Mouse (Mus musculus) C2C12 (cell line): ENCODE data around the gene H2-Q7. TPM values are rescaled to one million over a fixed set of nuclear protein-coding genes. Genes with fewer than 3 reads are reported as not detected.
"Not testable (repeated sequence)": the region's sequence is repeated elsewhere in the genome, so short reads cannot be mapped to it uniquely, and the experiment has no call there.

ENCODE experiments used
- H3K27me3 ChIP-seq: one replicate; pipeline ENCODE4 v1.6.1; 2011; ENCODE audit not compliant: control insufficient read depth, insufficient read depth, insufficient read length
- H3K36me3 ChIP-seq: one replicate; pipeline ENCODE4 v1.6.1; 2011; ENCODE audit not compliant: control insufficient read depth, insufficient read depth
- H3K4me3 ChIP-seq: one replicate; pipeline ENCODE4 v1.5.1; 2011; ENCODE audit warnings: mild to moderate bottlenecking, control low read depth; ENCODE audit not compliant: poor library complexity, insufficient read depth, severe bottlenecking
- H3K79me2 ChIP-seq: one replicate; pipeline ENCODE4 v1.6.1; 2011; ENCODE audit not compliant: control insufficient read depth, insufficient read depth
- H3K79me3 ChIP-seq: one replicate; pipeline ENCODE4 v1.6.1; 2011; ENCODE audit warnings: low read depth, control low read depth
- H3ac ChIP-seq: one replicate; pipeline ENCODE3; 2011; ENCODE audit warnings: low read depth; ENCODE audit not compliant: control insufficient read depth, insufficient read length
- polyA plus RNA-seq: library from polyadenylated mRNA; unstranded; fragments of >200 nt; fragmentation: generic; extraction: Trizol; gene quantifications from one replicate; pipeline ENCODE4 v1.2.1, GENCODE M21; 2012; ENCODE audit warnings: missing spikeins

H2-Q7 gene
- polyA plus RNA-seq, 1 experiment, result 0.14 TPM

DNA sequence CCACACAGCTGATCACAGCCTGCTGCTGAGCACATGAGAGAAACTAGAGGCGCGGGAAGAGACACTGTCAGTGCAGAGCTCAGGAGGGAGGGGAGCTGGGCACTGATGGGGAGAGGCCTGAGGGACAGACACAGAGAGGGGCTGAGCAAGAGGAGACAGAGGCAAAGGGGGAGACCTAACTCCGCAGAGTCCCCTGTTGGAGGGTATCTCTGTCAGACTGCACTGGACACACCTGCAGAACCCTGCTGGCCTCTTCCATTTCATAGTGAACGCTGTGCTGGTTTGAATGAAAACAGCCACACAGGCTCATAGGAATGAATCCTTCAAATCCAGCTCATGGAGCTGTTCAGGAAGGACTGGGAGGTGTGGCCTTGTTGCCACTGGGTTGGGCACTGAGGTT is 17.6 kb upstream of the H2-Q7 start:
- not testable (repeated sequence) for H3K27me3 ChIP-seq

DNA sequence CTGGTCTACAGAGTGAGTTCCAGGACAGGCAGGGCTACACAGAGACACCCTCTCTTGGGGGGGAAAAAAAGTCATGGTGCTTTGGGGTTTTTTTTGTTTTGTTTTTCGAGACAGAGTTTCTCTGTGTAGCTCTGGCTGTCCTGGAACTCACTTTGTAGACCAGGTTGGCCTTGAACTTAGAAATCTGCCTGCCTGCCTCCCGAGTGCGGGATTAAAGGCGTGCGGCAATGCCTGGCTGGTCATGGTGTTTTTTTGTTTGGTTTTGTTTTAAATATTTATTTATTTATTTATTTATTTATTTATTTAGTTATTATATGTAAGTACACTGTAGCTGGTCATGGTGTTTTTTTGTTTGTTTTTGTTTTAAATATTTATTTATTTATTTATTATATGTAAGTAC is 16.6 kb upstream of the H2-Q7 start:
- H3K79me2 ChIP-seq, H3K36me3 ChIP-seq, H3K79me3 ChIP-seq, H3ac ChIP-seq, H3K4me3 ChIP-seq, H3K27me3 ChIP-seq: not testable (repeated sequence)

More for the DNA sequence above, 17.6 kb upstream of the H2-Q7 start:
- H3ac ChIP-seq, H3K36me3 ChIP-seq, H3K4me3 ChIP-seq, H3K79me3 ChIP-seq, H3K79me2 ChIP-seq: not testable (repeated sequence)

DNA sequence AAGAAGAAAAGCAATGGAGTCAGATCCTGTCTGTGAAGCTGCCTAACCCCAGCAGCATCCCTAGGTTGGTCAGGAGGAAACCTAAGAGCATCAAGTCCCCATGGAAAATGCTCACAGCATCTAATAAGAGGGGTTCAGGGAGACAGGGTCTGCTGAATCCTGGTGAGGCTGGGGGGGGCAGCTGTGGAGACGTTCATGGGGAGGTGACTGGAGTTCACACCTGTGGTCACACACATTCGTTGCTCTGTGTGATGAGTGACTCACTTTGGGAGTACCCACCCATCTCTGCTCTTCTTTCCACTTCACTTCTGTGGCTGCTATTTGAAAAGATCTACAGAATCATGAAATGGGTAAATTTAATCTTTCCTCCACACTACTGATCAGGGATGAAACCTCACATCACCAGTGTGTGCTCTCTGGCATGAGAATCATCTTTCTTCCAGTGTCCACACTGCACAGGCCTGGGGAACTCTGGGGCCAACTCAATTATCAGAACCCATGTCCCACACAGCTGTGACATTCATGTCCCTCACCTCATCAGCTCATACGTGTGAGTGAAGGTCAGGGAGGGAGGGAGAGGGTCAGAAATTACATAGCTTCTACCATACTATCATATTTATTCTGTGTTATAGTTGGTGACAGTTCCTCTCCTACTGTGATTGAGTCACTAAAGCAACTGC is 15.7 kb upstream of the H2-Q7 start:
- not testable (repeated sequence) for H3K36me3 ChIP-seq, H3ac ChIP-seq, H3K79me2 ChIP-seq, H3K4me3 ChIP-seq, H3K27me3 ChIP-seq, H3K79me3 ChIP-seq

DNA sequence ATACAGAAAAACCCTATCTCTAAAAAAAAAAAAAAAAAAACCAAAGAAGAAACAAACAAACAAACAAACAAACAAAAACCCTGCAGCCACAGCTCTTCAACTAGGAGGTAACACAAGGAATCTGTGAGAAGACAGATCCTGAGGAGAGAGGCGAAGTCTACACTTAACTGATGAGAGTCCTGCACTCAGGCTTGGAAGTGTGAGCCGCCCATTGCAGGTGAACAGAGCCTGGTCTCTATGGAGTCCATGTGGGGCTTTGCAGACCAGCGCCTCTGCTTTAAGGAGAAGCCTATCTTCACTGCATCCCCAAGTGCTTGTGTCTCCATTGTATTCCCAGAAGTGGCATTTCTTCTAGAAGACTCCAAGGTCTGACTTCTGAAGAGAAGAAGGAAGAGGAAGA is 14.8 kb upstream of the H2-Q7 start:
- not testable (repeated sequence) for H3K27me3 ChIP-seq, H3K36me3 ChIP-seq, H3K4me3 ChIP-seq, H3K79me2 ChIP-seq, H3ac ChIP-seq, H3K79me3 ChIP-seq

DNA sequence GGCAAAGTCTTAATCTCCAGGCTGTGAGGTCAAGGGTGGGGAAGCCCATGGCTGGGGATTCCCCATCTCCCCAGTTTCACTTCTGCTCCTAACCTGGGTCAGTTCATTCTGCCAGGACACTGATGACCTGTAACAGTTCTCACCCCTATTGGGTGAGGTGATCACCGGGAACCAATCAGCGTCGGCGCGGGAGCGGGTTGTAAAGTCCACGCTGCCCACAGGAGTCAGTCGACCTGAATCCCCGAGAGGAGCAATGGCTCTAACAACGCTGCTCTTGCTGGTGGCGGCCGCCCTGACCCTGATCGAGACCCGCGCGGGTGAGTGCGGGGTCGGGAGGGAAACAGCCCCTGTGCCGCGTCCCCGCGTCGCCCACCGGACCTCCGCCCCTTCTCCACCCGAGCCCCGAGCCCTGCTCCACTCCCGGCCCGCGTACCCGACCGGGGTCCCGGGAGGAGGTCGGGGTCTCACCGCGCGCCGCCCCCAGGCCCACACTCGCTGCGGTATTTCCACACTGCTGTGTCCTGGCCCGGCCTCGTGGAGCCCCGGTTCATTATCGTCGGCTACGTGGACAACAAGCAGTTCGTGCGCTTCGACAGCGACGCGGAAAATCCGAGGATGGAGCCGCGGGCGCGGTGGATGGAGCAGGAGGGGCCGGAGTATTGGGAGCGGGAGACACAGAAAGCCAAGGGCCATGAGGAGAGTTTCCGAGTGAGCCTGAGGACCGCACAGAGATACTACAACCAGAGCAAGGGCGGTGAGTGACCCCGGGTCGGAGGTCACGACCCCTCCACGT is 14.1 kb upstream of the H2-Q7 start, which contains the start of gene H2-Q6:
Gene H2-Q6, plus strand, starts transcription at position 227 of the 793 bp plus-strand sequence.
- H3K79me3 ChIP-seq, H3K79me2 ChIP-seq, H3K27me3 ChIP-seq, H3ac ChIP-seq, H3K4me3 ChIP-seq, H3K36me3 ChIP-seq: not testable (repeated sequence)

DNA sequence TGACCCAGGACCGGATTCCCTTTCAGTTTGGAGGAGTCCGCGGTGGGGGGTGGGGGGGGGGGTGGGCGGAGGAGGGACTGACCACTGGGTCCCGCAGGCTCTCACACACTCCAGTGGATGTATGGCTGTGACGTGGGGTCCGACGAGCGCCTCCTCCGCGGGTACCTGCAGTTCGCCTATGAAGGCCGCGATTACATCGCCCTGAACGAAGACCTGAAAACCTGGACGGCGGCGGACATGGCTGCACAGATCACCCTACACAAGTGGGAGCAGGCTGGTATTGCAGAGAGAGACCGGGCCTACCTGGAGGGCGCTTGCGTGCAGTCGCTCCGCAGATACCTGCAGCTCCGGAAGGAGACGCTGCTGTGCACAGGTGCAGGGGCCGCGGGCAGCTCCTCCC is 13.5 kb upstream of the H2-Q7 start:
- H3K27me3 ChIP-seq, H3K4me3 ChIP-seq, H3ac ChIP-seq, H3K36me3 ChIP-seq, H3K79me2 ChIP-seq, H3K79me3 ChIP-seq: not testable (repeated sequence)

DNA sequence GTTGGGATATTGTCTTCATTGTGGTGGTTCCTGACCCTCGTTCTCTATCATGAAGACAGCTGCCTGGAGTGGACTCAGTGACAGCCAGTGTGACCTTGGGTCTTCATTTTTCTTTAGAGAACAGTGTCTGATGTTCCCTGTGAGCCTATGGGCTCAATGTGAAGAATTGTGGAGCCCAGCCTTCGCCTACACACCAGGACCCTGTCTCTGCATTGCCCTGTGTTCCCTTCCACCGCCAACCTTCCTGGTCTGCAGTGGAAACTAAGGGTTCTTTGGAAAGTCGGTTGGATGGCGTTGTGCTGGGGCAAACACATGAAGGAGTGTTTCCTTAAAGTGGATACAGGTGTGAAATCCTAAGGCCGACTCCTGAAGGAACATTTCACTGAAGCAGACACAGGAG is 10.1 kb upstream of the H2-Q7 start:
- not testable (repeated sequence) for H3K36me3 ChIP-seq

DNA sequence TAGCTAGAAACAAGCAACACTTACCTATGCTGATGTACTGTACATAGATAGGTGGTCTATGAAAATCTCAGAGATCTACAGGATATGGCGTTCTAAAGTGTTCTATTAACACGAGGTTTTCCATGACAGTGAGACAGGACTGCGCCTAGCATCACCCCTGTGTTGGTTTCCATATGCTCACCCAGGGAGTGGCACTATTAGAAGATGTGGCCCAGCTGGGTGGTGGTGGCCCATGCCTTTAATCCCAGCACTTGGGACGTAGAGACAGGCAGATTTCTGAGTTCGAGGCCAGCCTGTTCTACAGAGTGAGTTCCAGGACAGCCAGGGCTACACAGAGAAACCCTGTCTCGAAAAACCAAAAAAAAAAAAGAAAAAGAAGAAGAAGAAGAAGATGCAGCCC is 8.3 kb upstream of the H2-Q7 start:
- not testable (repeated sequence) for H3K79me3 ChIP-seq, H3K36me3 ChIP-seq, H3K79me2 ChIP-seq, H3K4me3 ChIP-seq, H3ac ChIP-seq, H3K27me3 ChIP-seq

More for the DNA sequence above, 10.1 kb upstream of the H2-Q7 start:
- H3K27me3 ChIP-seq, H3K4me3 ChIP-seq, H3K79me3 ChIP-seq, H3ac ChIP-seq, H3K79me2 ChIP-seq: not testable (repeated sequence)

DNA sequence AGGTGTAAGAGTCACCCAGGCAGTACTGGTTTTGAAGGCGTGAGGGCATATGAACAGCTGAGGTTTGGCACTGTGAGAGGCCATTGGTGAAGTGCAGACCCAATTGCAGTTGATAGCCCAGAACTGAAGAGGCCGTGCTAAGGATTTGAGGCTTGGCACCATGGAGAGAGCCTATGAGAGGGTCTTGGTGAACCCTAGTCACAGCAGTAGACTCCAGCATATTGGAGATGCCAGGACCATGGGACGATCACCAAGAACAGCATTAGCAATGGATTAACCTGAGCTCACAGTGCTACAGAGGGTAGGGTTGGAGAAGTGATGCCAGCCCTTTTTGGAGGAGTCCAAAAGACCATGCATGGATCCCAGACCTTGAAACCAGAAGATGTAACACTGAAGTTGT is 6.8 kb upstream of the H2-Q7 start:
- H3ac ChIP-seq, H3K4me3 ChIP-seq, H3K79me2 ChIP-seq, H3K36me3 ChIP-seq, H3K79me3 ChIP-seq, H3K27me3 ChIP-seq: not testable (repeated sequence)

DNA sequence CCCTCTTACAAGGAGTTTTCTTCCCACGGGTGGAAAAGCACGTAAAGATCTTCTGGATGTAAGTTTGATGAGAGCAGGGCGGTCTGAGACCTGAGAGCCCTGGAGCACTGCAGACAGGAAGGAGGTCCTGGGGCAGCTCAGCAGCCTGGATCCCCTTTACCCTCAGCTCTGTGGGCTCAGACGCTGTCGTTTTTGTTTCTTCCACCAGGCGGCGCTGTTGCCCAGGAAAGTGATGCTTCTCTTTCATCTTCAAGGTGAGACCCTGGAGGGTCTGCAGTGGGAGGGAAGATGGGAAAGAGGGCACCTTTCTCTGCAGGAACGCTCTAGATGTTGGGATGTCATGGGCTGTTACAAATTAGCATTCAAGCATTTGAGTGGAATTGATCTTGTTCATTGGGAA is 4.1 kb upstream of the H2-Q7 start:
- H3K79me3 ChIP-seq, H3ac ChIP-seq, H3K36me3 ChIP-seq, H3K27me3 ChIP-seq, H3K4me3 ChIP-seq, H3K79me2 ChIP-seq: not testable (repeated sequence)

DNA sequence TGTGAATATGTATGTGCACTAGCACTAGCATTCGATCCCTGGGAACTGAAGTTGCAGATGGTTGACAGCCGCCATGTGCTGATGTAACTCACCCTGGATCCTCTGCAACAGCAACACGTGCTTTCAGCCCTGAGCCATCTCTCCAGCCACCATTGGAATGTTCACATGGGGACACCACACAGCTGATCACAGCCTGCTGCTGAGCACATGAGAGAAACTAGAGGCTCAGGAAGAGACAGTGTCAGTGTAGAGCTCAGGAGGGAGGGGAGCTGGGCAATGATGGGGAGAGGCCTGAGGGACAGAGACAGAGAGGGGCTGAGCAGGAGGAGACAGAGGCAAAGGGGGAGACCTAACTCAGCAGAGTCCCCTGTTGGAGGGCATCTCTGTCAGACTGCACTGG is 3.4 kb upstream of the H2-Q7 start:
- not testable (repeated sequence) for H3ac ChIP-seq, H3K79me2 ChIP-seq, H3K4me3 ChIP-seq, H3K79me3 ChIP-seq, H3K36me3 ChIP-seq, H3K27me3 ChIP-seq

DNA sequence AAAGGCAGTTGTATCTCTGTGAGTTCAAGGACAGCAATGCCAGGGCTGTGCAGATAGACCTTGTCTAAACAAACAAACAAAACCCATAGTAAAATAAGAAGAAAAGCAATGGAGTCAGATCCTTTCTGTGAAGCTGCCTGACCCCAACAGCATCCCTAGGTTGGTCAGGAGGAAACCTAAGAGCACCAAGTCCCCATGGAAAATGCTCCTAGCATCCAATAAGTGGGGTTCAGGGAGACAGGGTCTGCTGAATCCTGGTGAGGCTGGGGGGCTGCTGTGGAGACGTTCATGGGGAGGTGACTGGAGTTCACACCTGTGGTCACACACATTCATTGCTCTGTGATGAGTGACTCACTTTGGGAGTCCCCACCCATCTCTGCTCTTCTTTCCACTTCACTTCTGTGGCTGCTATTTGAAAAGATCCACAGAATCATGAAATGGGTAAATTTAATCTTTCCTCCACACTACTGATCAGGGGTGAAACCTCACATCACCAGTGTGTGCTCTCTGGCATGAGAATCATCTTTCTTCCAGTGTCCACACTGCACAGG is 1.5 kb upstream of the H2-Q7 start:
- not testable (repeated sequence) for H3K4me3 ChIP-seq, H3K79me2 ChIP-seq, H3ac ChIP-seq, H3K79me3 ChIP-seq, H3K27me3 ChIP-seq, H3K36me3 ChIP-seq
